Mouse (Mus musculus) right cerebral cortex, adult 2 months (tissue): ENCODE results near the gene Npat.

ENCODE experiments used
- DNase-seq, 2 experiments: peaks; one replicate each; pipeline ENCODE4 v3.0.0; 2021 to 2022; ENCODE audit warnings: low spot score in 2 of 2

Npat gene

GRCm38 (mm10) chr9:53536558-53537320 is at the start of gene Npat, which contains the start of gene Atm:
TSS of gene Npat (plus strand) at chr9:53537047.
TSS of gene Atm (minus strand) at chr9:53536740.
- peak; percentile 99 for DNase-seq

DNA sequence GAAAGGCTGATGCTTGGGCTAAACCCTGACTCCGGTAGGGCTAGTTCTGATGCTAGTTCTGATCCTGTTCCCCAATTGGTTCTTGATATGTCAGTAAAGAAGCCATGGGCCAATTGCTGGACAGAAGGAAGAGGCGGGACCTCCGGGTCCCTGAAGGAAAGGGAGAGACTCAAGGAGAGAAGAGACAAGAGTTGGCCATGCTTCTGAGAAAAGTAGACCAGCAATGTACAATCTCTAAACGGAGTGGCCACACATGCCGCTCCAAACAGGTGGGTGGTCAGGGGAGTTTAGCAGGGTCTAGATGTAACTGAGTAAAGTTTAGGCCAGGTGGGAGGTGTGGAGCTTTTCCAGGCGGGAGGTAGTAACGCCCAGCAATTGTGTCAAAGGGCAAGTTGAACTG is 28.8 kb upstream of the Npat start:
- DNase-seq: no peak

DNA sequence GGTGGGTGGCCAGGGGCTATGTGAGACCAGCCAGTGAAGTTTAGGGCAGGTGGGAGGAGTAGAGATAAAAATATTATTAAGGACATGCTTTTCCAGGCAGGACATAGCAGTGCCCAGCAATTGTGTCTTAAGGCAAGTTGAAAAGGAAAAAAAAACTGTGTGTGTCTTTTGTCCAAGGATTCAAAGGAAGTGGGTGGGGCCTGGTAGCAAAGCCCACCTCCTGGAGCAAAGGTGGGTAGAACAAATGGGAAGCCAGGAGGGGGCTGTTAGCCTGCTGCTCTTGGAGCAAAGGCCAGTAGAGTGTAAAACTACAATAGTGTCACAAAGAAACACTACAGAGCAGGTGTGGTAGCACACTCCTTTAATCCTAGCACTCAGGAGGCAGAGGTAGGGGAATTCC is 22.8 kb upstream of the Npat start:
- DNase-seq: no peak

GRCm38 (mm10) chr9:53517373-53518009 is 19.4 kb upstream of the Npat start:
- no peak for DNase-seq

GRCm38 (mm10) chr9:53535416-53536320 is 1.2 kb upstream of the Npat start:
- peak in 1 of 2 experiments; percentile 8 for DNase-seq

GRCm38 (mm10) chr9:53537336-53537965 is 604 bp downstream of the Npat start:
- peak in 1 of 2 experiments; percentile 6 for DNase-seq

GRCm38 (mm10) chr9:53570662-53571061 is 33.8 kb downstream of the Npat start:
- DNase-seq: peak; percentile 30 to 44

GRCm38 (mm10) chr9:53572516-53573307 is 35.9 kb downstream of the Npat start:
- DNase-seq: no peak

- no peak for DNase-seq
Measured at GRCm38 (mm10) chr9:53575721-53576120, 38.9 kb downstream of the Npat start.

DNA sequence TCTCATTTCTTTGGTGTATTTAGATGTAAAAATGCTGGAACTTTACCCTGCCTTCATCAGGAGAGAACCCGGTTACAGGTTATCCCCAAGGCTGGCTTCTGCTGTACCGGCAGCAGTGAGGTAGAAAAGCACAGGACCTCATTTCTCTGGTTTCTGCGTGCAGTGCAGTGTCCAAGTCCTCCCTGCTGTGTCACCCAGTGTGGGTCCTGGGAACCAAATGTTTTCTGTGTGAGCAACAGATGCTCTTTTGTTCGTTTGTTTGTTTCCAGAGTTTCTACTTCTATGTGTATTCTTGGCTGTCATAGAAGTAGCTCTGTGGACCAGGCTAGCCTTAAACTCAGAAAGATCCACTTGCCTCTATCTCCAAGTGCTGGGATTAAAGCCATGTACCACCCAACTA is 45.0 kb downstream of the Npat start:
- no peak for DNase-seq

DNA sequence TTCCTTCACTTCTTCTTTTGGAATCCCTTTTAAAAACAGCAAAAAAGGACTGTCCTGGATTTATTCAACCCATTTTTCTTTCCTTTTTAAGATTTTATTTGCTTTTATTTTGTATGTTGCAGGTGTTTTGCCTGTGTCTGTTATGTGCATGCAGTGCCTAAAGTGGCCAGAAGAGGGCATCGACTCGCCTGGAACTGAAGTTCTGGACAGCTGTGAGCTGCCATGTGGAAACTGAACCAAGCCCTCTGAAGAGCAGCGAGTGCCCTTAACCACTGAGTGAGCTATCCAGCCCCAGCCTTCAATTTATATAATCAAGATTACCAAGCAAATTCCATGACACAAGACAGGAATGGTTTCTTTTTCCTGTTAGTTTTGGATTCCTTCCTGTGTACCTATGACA is 57.9 kb downstream of the Npat start:
- DNase-seq: peak; percentile 56 to 69

GRCm38 (mm10) chr9:53596971-53597600 is 60.2 kb downstream of the Npat start:
- no peak for DNase-seq

- DNase-seq: no peak
Measured at GRCm38 (mm10) chr9:53598631-53599030, 61.8 kb downstream of the Npat start.

GRCm38 (mm10) chr9:53601541-53601940 is 64.7 kb downstream of the Npat start:
- DNase-seq: no peak

DNA sequence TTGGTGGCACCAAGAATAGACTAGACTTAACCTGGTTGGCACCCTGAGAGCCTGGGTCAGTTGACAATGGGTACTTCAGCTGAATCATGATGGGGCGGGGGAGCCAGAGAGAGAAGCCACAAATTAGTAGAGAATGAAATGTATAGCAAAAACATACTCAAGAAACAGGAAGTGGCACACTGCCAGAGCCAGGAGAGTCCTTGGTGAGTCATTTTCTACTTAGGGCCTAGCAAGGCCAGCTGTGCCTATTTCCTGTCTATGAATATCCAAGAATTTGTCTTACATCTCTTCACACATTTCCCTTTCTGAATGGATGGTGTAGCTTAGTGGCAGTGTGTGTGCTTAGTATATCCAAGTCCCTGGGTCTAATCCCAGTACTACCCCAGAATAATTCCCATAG is 66.5 kb downstream of the Npat start:
- DNase-seq: peak; percentile 39 to 47

DNA sequence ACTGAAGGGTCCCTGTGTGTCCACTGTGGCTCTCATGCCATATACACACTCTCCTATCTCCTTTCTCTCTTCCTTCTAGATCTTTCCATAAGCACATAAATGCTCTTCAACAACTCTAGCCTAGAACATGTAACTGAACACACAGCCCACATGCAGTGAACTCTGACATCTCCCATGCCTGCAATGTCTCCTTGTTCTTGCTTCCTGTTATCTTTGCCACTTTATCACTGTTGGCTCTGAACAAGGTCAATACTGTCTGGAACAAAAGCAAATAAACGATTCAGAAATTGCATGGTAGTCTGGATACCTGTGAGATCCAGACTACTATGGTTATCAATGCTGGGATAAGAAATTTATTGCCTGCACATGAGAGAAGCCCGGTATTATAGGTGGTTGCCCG is 67.0 kb downstream of the Npat start:
- no peak for DNase-seq

DNA sequence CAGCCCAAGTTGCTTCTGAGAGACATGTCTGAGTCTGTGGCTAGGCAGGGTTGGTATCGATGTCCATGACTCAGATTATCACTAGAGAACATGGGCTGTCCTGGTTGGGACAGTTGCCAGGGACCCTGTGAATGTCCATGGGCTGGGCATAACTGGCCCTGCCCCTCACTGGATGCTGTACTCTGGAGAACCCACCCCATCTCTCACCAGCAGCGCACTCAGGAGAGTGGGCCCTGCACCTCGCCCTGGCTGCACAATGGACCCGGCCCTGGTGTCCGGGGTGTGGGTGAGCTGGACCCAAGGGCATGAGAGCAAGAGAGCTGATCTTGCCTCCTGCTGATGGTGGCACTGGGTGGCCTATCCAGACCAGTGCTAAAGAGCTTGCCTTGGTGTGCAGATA is 68.1 kb downstream of the Npat start:
- no peak for DNase-seq

DNA sequence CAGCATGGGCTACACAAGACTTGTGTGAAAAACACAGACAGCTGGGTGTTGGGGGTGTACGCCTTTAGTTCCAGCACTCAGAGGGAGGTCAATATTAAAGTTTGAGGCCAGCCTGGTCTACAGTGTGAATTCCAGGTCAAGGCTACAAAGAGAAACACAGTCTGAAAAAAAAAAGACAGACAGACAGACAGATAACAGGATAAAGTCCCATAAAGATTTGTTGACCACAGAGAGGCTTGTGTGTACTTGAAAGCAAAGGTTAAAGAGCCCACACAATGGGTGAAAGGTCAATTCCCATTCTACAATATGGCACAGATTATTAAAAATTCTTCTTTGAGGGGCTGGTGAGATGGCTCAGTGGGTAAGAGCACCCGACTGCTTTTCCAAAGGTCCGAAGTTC is 70.3 kb downstream of the Npat start:
- no peak for DNase-seq

GRCm38 (mm10) chr9:53607816-53608215 is 71.0 kb downstream of the Npat start:
- DNase-seq: no peak

DNA sequence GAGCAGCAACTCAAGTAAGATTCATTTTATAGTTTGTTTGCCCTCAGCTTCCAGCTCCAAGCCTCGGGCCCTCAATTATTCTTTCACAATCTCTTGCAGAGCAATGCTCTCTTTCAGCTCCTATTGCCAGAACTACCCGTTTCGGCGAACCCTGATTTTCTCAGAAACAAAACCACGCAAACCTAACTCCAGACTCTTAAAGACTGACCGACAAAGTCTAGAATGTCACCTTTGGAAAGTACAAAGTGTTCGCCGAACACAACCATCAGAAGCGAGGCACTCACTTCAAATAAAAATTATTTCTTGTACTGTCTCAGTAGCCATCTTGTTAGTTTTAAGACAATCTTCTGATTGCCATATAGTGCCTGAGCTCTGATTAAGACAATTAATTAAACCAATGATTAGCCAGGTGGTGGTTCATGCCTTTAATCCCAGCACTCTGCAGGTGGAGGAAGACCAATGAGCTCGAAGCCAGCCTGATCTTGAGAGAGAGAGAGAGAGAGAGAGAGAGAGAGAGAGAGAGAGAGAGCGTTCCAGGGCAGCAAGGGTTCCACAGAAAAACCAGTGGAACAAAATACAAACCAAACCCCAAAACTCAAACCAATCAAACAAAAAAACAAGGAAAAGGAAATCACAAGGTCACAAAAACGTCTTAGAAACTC is 72.6 kb downstream of the Npat start:
- DNase-seq: peak in 1 of 2 experiments; percentile 20
